Mouse (Mus musculus): ENCODE results near the gene Gm6793.
A peak's percentile ranks its signal among the peaks of the same experiment; 100 is the strongest.

Gene Gm6793

GRCm38 (mm10) chr8:112014936-112015335 is at the start of gene Gm6793:
TSS of gene Gm6793 (minus strand) at chr8:112015036.
- DNase-seq (ENCODE audit: low read depth, low spot score): no peak

- peak; percentile 45 for DNase-seq (ENCODE audit: low read depth, low spot score)
Measured at GRCm38 (mm10) chr8:112061372-112061771, 46.5 kb upstream of the Gm6793 start.

- no peak for DNase-seq (ENCODE audit: low read depth, low spot score)
Measured at GRCm38 (mm10) chr8:112054456-112054855, 39.6 kb upstream of the Gm6793 start.

GRCm38 (mm10) chr8:112051537-112051936 is 36.7 kb upstream of the Gm6793 start:
- DNase-seq (ENCODE audit: low read depth, low spot score): no peak

- no peak for DNase-seq (ENCODE audit: low read depth, low spot score)
Measured at GRCm38 (mm10) chr8:112049984-112050383, 35.1 kb upstream of the Gm6793 start.

- no peak for DNase-seq (ENCODE audit: low read depth, low spot score)
Measured at GRCm38 (mm10) chr8:112048293-112048692, 33.5 kb upstream of the Gm6793 start.

GRCm38 (mm10) chr8:112045896-112046295 is 31.1 kb upstream of the Gm6793 start:
- peak; percentile 65 for DNase-seq (ENCODE audit: low read depth, low spot score)

GRCm38 (mm10) chr8:112045182-112045581 is 30.3 kb upstream of the Gm6793 start:
- no peak for DNase-seq (ENCODE audit: low read depth, low spot score)

- no peak for DNase-seq (ENCODE audit: low read depth, low spot score)
Measured at GRCm38 (mm10) chr8:112037521-112037920, 22.7 kb upstream of the Gm6793 start.

GRCm38 (mm10) chr8:112034603-112035002 is 19.8 kb upstream of the Gm6793 start:
- peak; percentile 66 for DNase-seq (ENCODE audit: low read depth, low spot score)

- no peak for DNase-seq (ENCODE audit: low read depth, low spot score)
Measured at GRCm38 (mm10) chr8:112033071-112033470, 18.2 kb upstream of the Gm6793 start.

- DNase-seq (ENCODE audit: low read depth, low spot score): no peak
Measured at GRCm38 (mm10) chr8:112030663-112031062, 15.8 kb upstream of the Gm6793 start.

- no peak for DNase-seq (ENCODE audit: low read depth, low spot score)
Measured at GRCm38 (mm10) chr8:112029455-112029854, 14.6 kb upstream of the Gm6793 start.

- peak; percentile 57 for DNase-seq (ENCODE audit: low read depth, low spot score)
Measured at GRCm38 (mm10) chr8:112011816-112012242, 3.0 kb downstream of the Gm6793 start.

- peak; percentile 95 for DNase-seq (ENCODE audit: low read depth, low spot score)
Measured at GRCm38 (mm10) chr8:112010997-112011815, 3.6 kb downstream of the Gm6793 start, which contains the start of the genes Kars and Terf2ip. TSS of gene Kars (minus strand) at chr8:112011323. TSS of gene Terf2ip (plus strand) at chr8:112011398.

- no peak for DNase-seq (ENCODE audit: low read depth, low spot score)
Measured at GRCm38 (mm10) chr8:112009558-112009957, 5.3 kb downstream of the Gm6793 start.

- no peak for DNase-seq (ENCODE audit: low read depth, low spot score)
Measured at GRCm38 (mm10) chr8:112007669-112008068, 7.2 kb downstream of the Gm6793 start.

- peak; percentile 21 for DNase-seq (ENCODE audit: low read depth, low spot score)
Measured at GRCm38 (mm10) chr8:112005601-112006000, 9.2 kb downstream of the Gm6793 start.

GRCm38 (mm10) chr8:112004754-112005153 is 10.1 kb downstream of the Gm6793 start:
- DNase-seq (ENCODE audit: low read depth, low spot score): no peak

GRCm38 (mm10) chr8:111992703-111993039 is 22.2 kb downstream of the Gm6793 start:
- no peak for DNase-seq (ENCODE audit: low read depth, low spot score)

GRCm38 (mm10) chr8:111992013-111992702 is 22.7 kb downstream of the Gm6793 start, which contains the start of gene Adat1:
TSS of gene Adat1 (minus strand) at chr8:111992302.
- peak; percentile 89 for DNase-seq (ENCODE audit: low read depth, low spot score)

GRCm38 (mm10) chr8:111991278-111991677 is 23.6 kb downstream of the Gm6793 start:
- no peak for DNase-seq (ENCODE audit: low read depth, low spot score)

- peak; percentile 84 for DNase-seq (ENCODE audit: low read depth, low spot score)
Measured at GRCm38 (mm10) chr8:111989911-111990310, 24.9 kb downstream of the Gm6793 start.

Measured in CD4-positive helper T cell, adult 2 months (primary cell).